Mouse (Mus musculus) C2C12 (cell line): ENCODE data around the gene Fbrsl1. TPM values are rescaled to one million over a fixed set of nuclear protein-coding genes. Genes with fewer than 3 reads are reported as not detected.
A peak's percentile ranks its signal among the peaks of the same experiment; 100 is the strongest.

Experiments used
- H3K27me3 ChIP-seq: one replicate; pipeline ENCODE4 v1.6.1; 2011; ENCODE audit not compliant: control insufficient read depth, insufficient read depth, insufficient read length
- H3K36me3 ChIP-seq: one replicate; pipeline ENCODE4 v1.6.1; 2011; ENCODE audit not compliant: control insufficient read depth, insufficient read depth
- H3K4me3 ChIP-seq: one replicate; pipeline ENCODE4 v1.5.1; 2011; ENCODE audit warnings: mild to moderate bottlenecking, control low read depth; ENCODE audit not compliant: poor library complexity, insufficient read depth, severe bottlenecking
- H3K79me2 ChIP-seq: one replicate; pipeline ENCODE4 v1.6.1; 2011; ENCODE audit not compliant: control insufficient read depth, insufficient read depth
- H3K79me3 ChIP-seq: one replicate; pipeline ENCODE4 v1.6.1; 2011; ENCODE audit warnings: low read depth, control low read depth
- H3ac ChIP-seq: one replicate; pipeline ENCODE3; 2011; ENCODE audit warnings: low read depth; ENCODE audit not compliant: control insufficient read depth, insufficient read length
- CEBPB ChIP-seq: IDR thresholded peaks from one replicate; pipeline ENCODE4 v1.6.1; 2011; ENCODE audit warnings: low read depth, mild to moderate bottlenecking, control low read depth, moderate library complexity
- CTCF ChIP-seq: IDR thresholded peaks from one replicate; pipeline ENCODE4 v1.5.1; 2011; ENCODE audit not compliant: control insufficient read depth, insufficient read depth, insufficient read length
- FOSL1 ChIP-seq: IDR thresholded peaks from one replicate; pipeline ENCODE4 v1.8.0; 2011; ENCODE audit warnings: mild to moderate bottlenecking, low read length; ENCODE audit not compliant: poor library complexity, insufficient read depth, severe bottlenecking
- MAX ChIP-seq: IDR thresholded peaks from one replicate; pipeline ENCODE4 v1.6.1; 2011; ENCODE audit warnings: mild to moderate bottlenecking, control low read depth
- MYOD1 ChIP-seq: IDR thresholded peaks from one replicate; pipeline ENCODE4 v1.6.1; 2011; ENCODE audit warnings: low read depth; ENCODE audit not compliant: control insufficient read depth, insufficient read length
- MYOG ChIP-seq: IDR thresholded peaks from one replicate; pipeline ENCODE4 v1.6.1; 2011; ENCODE audit not compliant: control insufficient read depth, insufficient read length; ENCODE audit errors: extremely low read depth
- USF1 ChIP-seq: IDR thresholded peaks from one replicate; pipeline ENCODE4 v1.6.1; 2011; ENCODE audit warnings: low read depth, mild to moderate bottlenecking, control low read depth, moderate library complexity
- polyA plus RNA-seq: library from polyadenylated mRNA; unstranded; fragments of >200 nt; fragmentation: generic; extraction: Trizol; gene quantifications from one replicate; pipeline ENCODE4 v1.2.1, GENCODE M21; 2012; ENCODE audit warnings: missing spikeins

Gene Fbrsl1
- polyA plus RNA-seq, 1 experiment, result 17.6 TPM

DNA sequence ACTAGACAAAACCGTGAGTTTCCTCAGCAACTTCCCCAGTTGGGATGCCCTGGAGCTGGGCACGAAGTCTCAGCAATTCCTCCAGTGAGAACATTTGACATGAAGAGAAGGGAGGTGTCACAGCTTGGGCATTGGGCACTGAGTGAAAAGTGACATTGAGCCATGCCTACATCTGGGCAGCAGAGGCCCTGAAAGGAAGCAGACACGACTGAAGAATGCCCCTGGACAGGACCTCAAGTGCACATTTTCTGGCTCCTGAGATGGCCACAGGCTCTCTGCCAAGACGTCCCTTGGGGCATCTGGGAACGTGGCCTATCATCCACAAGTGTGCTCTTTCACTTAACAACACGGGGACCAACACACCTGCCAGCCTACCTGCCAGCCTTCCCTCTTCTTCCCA lies 991 bp upstream of the Fbrsl1 start:
- TF ChIP-seq MYOD1 (no peak), CEBPB (no peak), CTCF (no peak)
- no peak overlapping the region for H3ac ChIP-seq
- H3K4me3 ChIP-seq, result no peak overlapping the region
- peaks cover 33% of the 10 kb centered on the region for H3K79me3 ChIP-seq
- peaks cover 39% of the 10 kb centered on the region for H3K79me2 ChIP-seq
- H3K36me3 ChIP-seq, result no peaks in the 10 kb centered on the region
- H3K27me3 ChIP-seq, result no peaks in the 10 kb centered on the region

DNA sequence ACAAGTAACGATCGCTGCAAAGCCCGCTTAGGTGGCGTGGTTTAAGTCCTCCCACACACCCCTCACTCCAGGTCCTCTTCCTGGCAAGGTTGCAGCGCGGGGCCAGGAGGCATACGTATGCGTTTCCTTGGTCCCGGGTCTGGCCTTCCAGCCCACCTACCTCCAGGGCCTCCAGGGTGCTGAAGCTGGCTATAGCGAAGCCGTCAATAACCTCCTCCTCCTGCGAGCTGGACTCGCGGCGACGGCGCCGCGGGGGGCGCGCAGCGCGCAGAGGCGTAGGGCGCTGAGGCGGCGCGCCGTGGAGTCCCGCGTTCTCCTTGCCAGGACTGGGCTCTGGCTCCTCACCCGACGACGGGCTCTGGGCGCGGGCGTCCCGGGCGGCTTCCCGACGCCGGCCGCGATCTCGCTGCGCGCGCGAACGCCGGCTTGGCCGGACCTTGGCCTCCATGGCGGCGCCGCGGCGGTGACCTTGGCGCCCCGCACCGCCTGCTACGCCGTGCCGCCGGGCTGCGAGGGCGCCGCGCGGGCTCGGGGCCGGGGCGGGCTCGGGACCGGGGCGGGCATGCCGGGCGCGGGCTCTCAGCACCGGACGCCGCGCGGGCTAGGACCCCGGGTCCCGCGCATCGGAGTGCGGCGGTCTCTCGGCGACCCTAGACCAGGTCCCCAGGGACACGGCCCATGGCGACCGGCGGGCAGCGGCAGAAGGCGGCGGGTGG lies 425 bp downstream of the Fbrsl1 start:
- no peaks in the 10 kb centered on the region for H3K27me3 ChIP-seq
- peaks cover 53% of the 10 kb centered on the region for H3K79me2 ChIP-seq
- TF ChIP-seq CEBPB (no peak), FOSL1 (no peak), MYOG (no peak), CTCF (no peak), USF1 (no peak), MAX (no peak), MYOD1 (no peak)
- H3K4me3 ChIP-seq, result peak overlapping the region; percentile 69
- H3K36me3 ChIP-seq, result no peaks in the 10 kb centered on the region
- peak overlapping the region; percentile 82 for H3ac ChIP-seq
- H3K79me3 ChIP-seq, result peaks cover 47% of the 10 kb centered on the region

DNA sequence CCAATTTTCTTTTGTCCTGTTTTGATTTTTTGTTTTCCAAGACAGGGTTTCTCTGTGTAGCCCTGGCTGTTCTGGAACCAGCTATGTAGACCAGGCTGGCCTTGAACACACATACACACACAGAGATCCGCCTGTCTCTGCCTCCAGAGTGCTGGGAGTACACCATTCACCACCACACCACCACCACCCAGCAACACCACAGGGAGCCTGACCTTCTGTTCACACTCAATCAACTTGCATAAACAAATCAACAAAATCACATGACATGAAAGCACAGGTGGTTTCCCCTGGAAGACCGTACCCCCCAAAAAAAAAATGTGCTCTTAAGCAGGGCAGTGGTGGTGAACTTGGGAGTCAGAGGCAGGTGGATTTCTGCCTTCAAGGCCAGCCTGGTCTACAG lies 3.8 kb downstream of the Fbrsl1 start:
- H3K27me3 ChIP-seq, result no peaks in the 10 kb centered on the region
- peaks cover 71% of the 10 kb centered on the region for H3K79me3 ChIP-seq
- no peak for TF ChIP-seq MYOG
- no peak for TF ChIP-seq FOSL1
- TF ChIP-seq USF1, result no peak
- TF ChIP-seq CEBPB, result no peak
- TF ChIP-seq CTCF, result no peak

DNA sequence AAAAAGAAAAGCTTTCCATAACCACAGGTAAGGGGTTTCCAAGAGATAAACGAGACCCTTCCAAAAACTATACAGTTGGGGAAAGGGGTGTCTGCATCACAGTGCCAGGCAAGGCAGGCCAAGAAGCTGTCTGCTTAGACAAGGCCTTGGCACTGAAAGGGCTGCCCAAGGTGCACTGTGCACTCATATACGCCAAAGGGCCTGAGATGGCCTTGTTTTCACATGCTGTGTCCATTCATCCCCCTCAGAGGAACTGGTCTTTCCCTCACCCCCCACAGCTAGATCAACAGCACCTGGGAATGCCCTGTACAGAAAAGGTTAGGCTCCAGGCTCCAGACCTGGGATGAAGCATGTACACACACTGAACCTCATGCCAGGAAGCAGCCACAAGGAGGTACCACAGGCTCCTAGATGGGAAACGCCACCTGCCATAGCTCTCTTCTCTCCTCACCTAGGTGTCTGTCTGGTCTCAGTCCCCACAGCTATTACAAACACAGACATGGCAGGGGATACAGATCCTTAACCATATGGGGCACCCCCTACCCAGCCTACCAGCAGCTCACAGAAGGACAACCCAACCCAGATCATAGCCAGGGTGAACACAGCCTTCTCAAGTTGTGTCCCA lies 5.2 kb downstream of the Fbrsl1 start:
- TF ChIP-seq MYOG, result no peak
- Histone ChIP-seq H3K79me2 (peaks cover 100% of the 10 kb centered on the region), H3K27me3 (no peaks in the 10 kb centered on the region), H3K4me3 (no peak overlapping the region), H3K36me3 (no peaks in the 10 kb centered on the region), H3K79me3 (peaks cover 78% of the 10 kb centered on the region), H3ac (no peak overlapping the region)

More for the DNA sequence above, 3.8 kb downstream of the Fbrsl1 start:
- peaks cover 87% of the 10 kb centered on the region for H3K79me2 ChIP-seq
- H3K36me3 ChIP-seq, result no peaks in the 10 kb centered on the region
- no peak overlapping the region for H3K4me3 ChIP-seq
- H3ac ChIP-seq, result no peak overlapping the region

DNA sequence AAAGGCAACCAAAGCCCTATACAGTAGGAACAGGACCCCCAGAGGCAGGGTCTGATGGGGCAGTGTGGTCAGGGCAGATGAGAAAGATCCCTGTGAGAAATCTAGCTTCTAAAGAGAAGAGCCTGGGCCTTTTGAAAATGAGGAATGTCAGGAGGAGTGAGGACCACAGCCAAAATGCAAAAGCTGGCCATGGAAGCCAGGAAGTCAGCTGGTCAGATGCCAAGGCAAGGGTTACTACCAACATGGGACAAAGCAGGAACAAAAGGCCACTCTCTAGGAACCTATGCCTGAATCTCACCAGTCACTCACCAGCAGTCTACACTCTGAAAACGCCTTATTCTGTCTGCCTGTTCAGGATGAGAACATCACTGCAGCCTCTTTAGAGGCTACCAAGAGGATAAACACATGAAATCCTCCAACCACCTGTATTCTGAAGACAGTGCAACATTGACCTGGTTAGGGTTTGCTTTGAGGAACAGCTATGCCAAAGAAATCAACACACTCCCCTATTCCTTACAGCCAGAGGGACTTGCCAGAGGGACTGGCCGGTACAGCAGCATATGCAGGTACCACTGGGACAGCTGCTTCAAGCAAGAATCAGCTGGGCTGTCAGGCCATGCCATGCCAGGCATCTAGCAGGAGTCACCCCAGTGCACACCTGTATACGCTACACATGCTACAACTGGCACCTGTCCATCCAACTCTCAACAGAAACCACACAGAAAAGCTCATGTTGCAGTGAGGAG lies 8.6 kb downstream of the Fbrsl1 start:
- H3K27me3 ChIP-seq, result no peaks in the 10 kb centered on the region
- peaks cover 99% of the 10 kb centered on the region for H3K79me2 ChIP-seq
- no peaks in the 10 kb centered on the region for H3K36me3 ChIP-seq
- no peak overlapping the region for H3ac ChIP-seq
- peaks cover 50% of the 10 kb centered on the region for H3K79me3 ChIP-seq
- no peak overlapping the region for H3K4me3 ChIP-seq
- TF ChIP-seq USF1, result no peak
- no peak for TF ChIP-seq CTCF
- TF ChIP-seq FOSL1, result no peak
- TF ChIP-seq MAX, result no peak
- no peak for TF ChIP-seq MYOD1
- TF ChIP-seq CEBPB, result no peak
- TF ChIP-seq MYOG, result no peak
